Mouse (Mus musculus) intestine, embryonic 15.5 days (tissue): ENCODE results near the gene Btn1a1. TPM values are rescaled to one million over a fixed set of nuclear protein-coding genes. Genes with fewer than 3 reads are reported as not detected.

Source experiments
- ATAC-seq: fragments of 200-750 bp; cut with Nextera tagmentation; 2 replicates; pipeline ENCODE4 v1.8.0; 2017; ENCODE audit warnings: moderate TSS enrichment, moderate library complexity
- H3K27ac ChIP-seq: fragments of 300-500 bp; sonication (generic); 2 replicates; pipeline ENCODE4 v1.5.1; 2015; ENCODE audit warnings: mild to moderate bottlenecking, inconsistent platforms
- H3K27me3 ChIP-seq: fragments of 300-500 bp; sonication (generic); replicated peaks from 2 replicates; pipeline ENCODE4 v1.6.1; 2015; ENCODE audit warnings: inconsistent platforms
- H3K36me3 ChIP-seq: fragments of 300-500 bp; sonication (generic); 2 replicates; pipeline ENCODE4 v1.6.1; 2015; ENCODE audit warnings: inconsistent platforms
- H3K4me1 ChIP-seq: fragments of 300-500 bp; sonication (generic); replicated peaks from 2 replicates; pipeline ENCODE4 v1.6.1; 2015; ENCODE audit warnings: inconsistent platforms
- H3K4me2 ChIP-seq: fragments of 300-500 bp; sonication (generic); replicated peaks from 2 replicates; pipeline ENCODE4 v1.6.1; 2015; ENCODE audit warnings: mild to moderate bottlenecking, inconsistent platforms
- H3K4me3 ChIP-seq: fragments of 300-500 bp; sonication (generic); replicated peaks from 2 replicates; pipeline ENCODE4 v1.5.1; 2015; ENCODE audit warnings: inconsistent platforms
- H3K9ac ChIP-seq: fragments of 300-500 bp; sonication (generic); 2 replicates; pipeline ENCODE4 v1.6.1; 2015; ENCODE audit warnings: inconsistent platforms
- H3K9me3 ChIP-seq: fragments of 300-500 bp; sonication (generic); 2 replicates; pipeline ENCODE4 v1.6.1; 2016; ENCODE audit warnings: inconsistent platforms
- WGBS: fragments of 180-500 bp; shearing (Covaris S2); methylation state at CpG from one replicate; pipeline ENCODE4 v1.1.7; 2015; 5-methylcytosine and 5-hydroxymethylcytosine counted together
- polyA plus RNA-seq: library from polyadenylated mRNA; unstranded; fragments of >200 nt; fragmentation: Nextera tagmentation; extraction: Ambion mirVana; gene quantifications from 2 replicates; pipeline ENCODE4 v1.2.1, GENCODE M21; 2015

Btn1a1 gene
- polyA plus RNA-seq, 1 experiment from 2014 or later: 0.08 TPM

DNA sequence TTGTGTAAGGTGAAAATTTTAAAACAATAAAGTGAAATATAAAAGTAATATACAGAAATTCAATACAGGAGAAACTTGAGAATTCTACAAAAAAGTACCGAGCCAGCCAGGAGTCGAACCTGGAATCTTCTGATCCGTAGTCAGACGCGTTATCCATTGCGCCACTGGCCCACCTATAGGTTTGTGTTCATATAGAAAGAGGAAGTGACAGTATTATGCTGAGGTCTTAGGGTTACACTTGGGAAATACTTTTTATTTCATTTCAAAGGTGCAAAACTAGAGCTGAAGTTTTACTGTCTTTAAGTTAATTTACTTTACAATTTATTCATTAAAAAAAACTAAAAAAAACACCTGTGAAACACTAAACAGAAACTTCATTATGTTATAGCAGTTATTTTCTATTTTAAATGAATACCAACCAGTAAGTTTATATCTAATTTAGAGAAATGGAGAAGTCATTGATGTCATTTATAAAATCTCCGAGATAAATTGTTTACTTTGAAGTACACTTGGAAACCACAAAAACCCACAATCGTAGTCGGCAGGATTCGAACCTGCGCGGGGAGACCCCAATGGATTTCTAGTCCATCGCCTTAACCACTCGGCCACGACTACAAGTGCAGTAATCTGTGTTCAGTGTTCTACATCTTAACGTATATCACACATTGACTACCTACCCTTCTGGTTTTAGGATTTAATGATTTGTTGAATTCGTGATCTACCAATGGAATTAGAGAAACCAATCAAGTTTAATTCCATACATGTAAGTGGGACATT is 34.9 kb upstream of the Btn1a1 start:
- 0 out of 2 replicates have a peak overlapping the region, but pooled peaks have one; percentile 18 for H3K4me2 ChIP-seq
- no peak overlapping the region for H3K4me3 ChIP-seq
- H3K4me1 ChIP-seq: no peaks in the 10 kb centered on the region
- H3K27ac ChIP-seq: no peak overlapping the region
- ATAC-seq: peak; percentile 87
- WGBS: 6% methylated on average over 17 of the region's 17 CpGs
- H3K9ac ChIP-seq: no peak overlapping the region
- no peaks in the 10 kb centered on the region for H3K36me3 ChIP-seq
- no peaks in the 10 kb centered on the region for H3K27me3 ChIP-seq
- H3K9me3 ChIP-seq: no peaks in the 10 kb centered on the region

DNA sequence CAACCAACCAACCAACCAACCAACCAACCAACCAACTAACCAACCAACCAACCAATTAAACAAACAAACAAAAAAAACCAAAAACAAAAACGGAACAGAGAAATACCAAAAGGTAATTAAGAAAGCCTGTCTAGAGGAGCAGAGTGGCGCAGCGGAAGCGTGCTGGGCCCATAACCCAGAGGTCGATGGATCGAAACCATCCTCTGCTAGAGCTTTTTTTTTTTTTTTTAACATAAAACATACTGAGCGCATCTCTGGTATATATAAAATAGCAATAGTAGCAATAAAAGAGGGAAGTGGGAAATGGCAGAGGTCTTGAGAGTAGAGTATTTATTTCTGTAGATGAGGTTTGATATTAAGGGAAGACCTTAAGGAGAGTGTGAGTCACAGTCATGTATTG is 34.2 kb upstream of the Btn1a1 start:
- H3K4me1 ChIP-seq: no peaks in the 10 kb centered on the region
- H3K4me3 ChIP-seq: no peak overlapping the region
- H3K27me3 ChIP-seq: no peaks in the 10 kb centered on the region
- H3K27ac ChIP-seq: no peak overlapping the region
- H3K4me2 ChIP-seq: no peak overlapping the region
- no peaks in the 10 kb centered on the region for H3K36me3 ChIP-seq
- H3K9me3 ChIP-seq: no peaks in the 10 kb centered on the region
- ATAC-seq: peak; percentile 57; the same call in 1 of the 2 replicates
- 30% methylated on average over 7 of the region's 7 CpGs for WGBS
- no peak overlapping the region for H3K9ac ChIP-seq

DNA sequence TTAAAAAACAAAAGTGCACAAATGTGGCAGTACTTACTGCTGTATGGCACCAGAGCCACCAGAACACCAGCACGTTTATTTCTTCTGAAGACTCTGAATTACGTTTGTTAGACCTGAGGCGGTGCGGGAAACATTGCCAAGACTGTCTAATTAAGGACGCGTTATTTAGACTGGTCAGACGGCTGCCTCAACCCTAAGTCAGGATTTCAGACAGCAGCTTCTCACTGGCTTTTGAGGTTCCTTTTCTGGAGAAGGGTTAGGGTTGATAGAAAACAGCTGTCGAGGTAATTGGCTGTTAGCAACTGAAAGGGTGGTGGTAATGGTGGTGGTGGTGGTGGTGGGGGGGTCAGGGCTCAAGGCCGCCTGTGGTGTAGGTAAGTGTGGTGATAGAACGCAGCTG is 33.0 kb upstream of the Btn1a1 start:
- H3K9me3 ChIP-seq: no peaks in the 10 kb centered on the region
- H3K27me3 ChIP-seq: no peaks in the 10 kb centered on the region
- ATAC-seq: no peak
- H3K4me2 ChIP-seq: peak overlapping the region; percentile 49
- 8% methylated on average over 10 of the region's 10 CpGs for WGBS
- no peak overlapping the region for H3K27ac ChIP-seq
- no peak overlapping the region for H3K9ac ChIP-seq
- H3K36me3 ChIP-seq: no peaks in the 10 kb centered on the region
- peak overlapping the region; percentile 14 for H3K4me3 ChIP-seq
- no peaks in the 10 kb centered on the region for H3K4me1 ChIP-seq

DNA sequence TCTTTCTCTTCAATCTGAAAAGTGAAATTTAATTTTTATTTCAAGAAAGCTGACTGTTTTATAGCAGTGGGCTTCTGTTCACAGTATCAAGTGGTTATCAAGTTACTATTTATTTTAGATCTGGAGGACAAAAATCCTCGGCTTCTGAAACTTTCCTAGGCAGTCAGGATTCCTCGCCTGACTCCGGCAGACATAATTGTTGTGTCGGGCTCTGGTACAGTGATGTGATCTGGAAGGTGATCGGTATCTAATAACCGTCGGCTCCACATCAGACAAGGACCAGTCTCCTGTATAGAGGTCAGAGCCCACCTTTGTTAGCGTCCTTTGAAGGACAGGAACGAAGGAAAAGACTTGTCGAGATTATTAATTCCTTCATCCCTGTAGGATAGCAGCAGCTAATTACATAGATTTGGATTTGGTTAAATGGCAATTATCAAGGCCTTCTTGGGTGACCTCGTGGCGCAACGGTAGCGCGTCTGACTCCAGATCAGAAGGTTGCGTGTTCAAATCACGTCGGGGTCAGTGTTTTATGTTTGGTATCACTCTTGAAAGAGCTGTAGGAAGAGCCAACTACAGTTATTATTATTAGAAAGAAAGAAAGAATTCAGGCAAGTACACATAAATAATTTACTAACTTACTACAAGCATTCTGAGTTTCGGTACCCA is 32.1 kb upstream of the Btn1a1 start:
- H3K9me3 ChIP-seq: no peaks in the 10 kb centered on the region
- peak; percentile 57 for ATAC-seq
- peak overlapping the region; percentile 49 for H3K4me2 ChIP-seq
- H3K27ac ChIP-seq: no peak overlapping the region
- WGBS: 9% methylated on average over 19 of the region's 19 CpGs
- H3K36me3 ChIP-seq: no peaks in the 10 kb centered on the region
- no peaks in the 10 kb centered on the region for H3K4me1 ChIP-seq
- no peaks in the 10 kb centered on the region for H3K27me3 ChIP-seq
- 0 out of 2 replicates have a peak overlapping the region, but pooled peaks have one; percentile 12 for H3K4me3 ChIP-seq
- no peak overlapping the region for H3K9ac ChIP-seq

DNA sequence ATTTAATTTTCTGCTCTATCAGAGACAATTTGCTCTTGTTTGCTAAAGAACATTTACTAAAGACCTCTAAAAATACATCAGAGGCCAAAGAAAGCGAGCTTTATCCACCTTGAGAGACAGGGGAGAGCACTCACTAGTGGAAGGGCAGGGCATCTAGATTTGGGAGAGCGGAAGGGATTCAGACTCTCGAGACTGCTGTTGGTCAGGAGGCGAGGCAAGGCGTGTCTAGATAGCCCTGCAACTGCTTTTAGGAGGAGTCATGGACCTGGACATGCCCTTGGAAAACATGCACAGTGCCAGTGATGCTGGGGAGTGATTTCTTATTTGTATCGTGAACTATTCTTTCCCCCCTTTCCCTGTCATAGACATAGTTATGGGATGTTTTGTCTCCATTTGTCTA is 29.8 kb upstream of the Btn1a1 start:
- WGBS: 80% methylated on average over 6 of the region's 6 CpGs

DNA sequence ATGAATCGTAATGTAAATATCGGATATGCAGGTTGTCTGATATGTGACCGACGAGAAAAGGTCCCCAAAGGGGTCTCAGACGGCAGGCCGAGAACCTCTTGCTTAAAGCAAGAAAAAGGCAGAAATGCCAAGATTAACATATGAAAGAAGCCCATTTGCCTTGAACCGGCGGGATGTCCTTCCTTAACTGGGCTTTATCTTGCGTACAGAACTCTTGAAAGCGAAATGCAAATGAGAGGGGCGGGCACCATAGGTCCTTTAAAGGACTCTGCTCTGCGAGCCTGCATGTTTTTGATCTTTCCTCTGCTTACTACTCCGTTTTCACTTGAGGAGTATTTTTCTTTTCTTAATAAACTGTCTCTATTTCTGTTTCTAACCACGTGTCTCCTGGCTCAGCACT is 26.3 kb upstream of the Btn1a1 start:
- Histone ChIP-seq H3K4me2 (peak overlapping the region; percentile 56), H3K36me3 (no peaks in the 10 kb centered on the region), H3K27ac (no peak overlapping the region), H3K4me3 (peak overlapping the region; percentile 26), H3K4me1 (no peaks in the 10 kb centered on the region), H3K27me3 (no peaks in the 10 kb centered on the region), H3K9me3 (no peaks in the 10 kb centered on the region), H3K9ac (no peak overlapping the region)
- ATAC-seq: no peak
- WGBS: 14% methylated on average over 14 of the region's 14 CpGs

More for the DNA sequence above, 29.8 kb upstream of the Btn1a1 start:
- Histone ChIP-seq H3K9ac (no peak overlapping the region), H3K27ac (no peak overlapping the region), H3K27me3 (no peaks in the 10 kb centered on the region), H3K9me3 (no peaks in the 10 kb centered on the region), H3K36me3 (no peaks in the 10 kb centered on the region), H3K4me1 (no peaks in the 10 kb centered on the region), H3K4me3 (no peak overlapping the region), H3K4me2 (no peak overlapping the region)
- ATAC-seq: no peak

DNA sequence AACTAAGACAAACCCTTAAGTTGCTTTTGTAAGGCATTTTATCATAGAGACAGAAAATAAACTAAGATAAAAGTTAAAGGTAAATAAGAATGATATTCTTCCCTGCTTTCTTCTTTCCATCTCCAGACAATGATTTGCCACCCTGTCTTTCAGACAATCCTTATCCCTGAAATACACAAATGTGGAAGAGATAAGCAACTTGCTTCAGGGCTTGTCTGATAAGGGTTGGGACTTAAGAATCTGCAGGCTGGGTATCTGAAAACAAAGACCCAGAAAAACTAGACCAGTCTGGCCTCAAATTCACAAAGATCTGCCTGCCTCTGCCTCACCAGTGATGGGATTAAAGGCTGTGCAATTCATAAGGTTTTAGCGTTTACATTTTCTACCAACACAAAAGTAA is 25.6 kb upstream of the Btn1a1 start:
- no peaks in the 10 kb centered on the region for H3K9me3 ChIP-seq
- no peaks in the 10 kb centered on the region for H3K36me3 ChIP-seq
- H3K9ac ChIP-seq: no peak overlapping the region
- WGBS: 14% methylated on average over 1 of the region's 1 CpGs
- H3K4me3 ChIP-seq: no peak overlapping the region
- no peak overlapping the region for H3K27ac ChIP-seq
- no peaks in the 10 kb centered on the region for H3K27me3 ChIP-seq
- no peak overlapping the region for H3K4me2 ChIP-seq
- ATAC-seq: no peak
- no peaks in the 10 kb centered on the region for H3K4me1 ChIP-seq

DNA sequence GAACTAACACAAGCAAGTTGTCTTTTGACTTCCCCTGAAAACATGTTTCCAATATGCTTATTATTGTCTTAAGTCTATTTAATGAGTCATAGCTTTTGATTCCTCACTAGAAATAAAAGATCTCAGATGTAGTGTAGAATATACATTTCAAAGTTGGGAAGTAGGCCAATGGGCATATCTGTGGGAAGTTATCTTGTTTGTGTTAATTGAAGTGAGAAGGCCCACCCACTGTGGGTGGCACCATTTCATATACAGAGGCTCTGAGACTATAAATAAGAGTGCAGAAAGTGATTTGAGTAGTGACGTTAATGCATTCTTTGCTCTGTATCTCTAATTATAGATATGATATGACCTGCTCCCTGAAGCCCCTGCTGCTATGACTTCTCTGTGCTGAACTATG is 25.2 kb upstream of the Btn1a1 start:
- H3K36me3 ChIP-seq: no peaks in the 10 kb centered on the region
- no peak for ATAC-seq
- WGBS: 51% methylated on average over 1 of the region's 1 CpGs
- H3K9ac ChIP-seq: no peak overlapping the region
- no peaks in the 10 kb centered on the region for H3K4me1 ChIP-seq
- H3K4me2 ChIP-seq: no peak overlapping the region
- no peaks in the 10 kb centered on the region for H3K9me3 ChIP-seq
- H3K4me3 ChIP-seq: no peak overlapping the region
- H3K27ac ChIP-seq: no peak overlapping the region
- no peaks in the 10 kb centered on the region for H3K27me3 ChIP-seq

DNA sequence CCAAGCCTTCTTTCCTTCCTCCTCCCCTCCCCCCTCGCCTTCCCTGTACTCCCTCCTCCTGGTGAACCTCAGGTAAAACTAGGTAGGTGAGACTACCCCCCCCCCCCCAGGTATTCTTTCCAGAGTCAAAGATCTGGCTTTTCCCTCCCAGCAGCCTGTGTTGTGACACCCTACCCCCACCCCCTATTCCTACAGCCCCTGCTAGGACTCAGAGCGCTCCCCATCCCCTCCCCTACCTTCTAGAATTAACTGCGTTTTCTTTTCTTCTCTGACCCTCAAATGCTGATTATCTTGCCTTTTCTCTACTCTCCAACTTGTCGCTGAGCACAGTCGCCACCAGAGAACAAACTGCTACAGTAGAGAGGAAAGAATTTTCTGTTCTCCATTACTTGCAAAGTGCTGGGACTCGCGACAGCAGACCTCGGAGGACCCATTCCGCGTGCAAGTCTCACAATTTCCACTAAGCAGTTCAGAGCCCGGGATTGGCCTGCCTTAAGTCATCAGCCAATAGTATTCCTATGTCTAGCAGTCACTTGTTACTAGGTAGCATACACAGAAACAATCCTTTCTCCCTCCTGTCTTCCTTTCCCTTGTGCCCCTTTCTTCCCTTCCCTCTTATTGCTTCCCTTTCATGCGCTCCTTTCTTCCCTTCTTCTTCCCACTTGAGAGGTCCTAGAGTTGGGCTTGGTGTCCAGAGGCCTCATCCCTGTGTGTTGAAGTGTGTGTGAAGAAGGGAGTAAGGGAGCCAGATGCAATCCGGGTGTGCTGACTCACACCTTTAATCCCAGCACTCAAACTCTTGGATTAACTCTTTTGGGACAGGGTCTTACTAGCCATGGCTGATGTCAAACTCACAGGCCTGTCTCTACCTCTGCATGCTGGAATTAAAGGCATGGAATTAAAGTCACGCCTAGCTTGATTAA is 23.0 kb upstream of the Btn1a1 start, which contains the start of gene Btn2a2:
Btn2a2 (minus strand) TSS at position 458 of the 923 bp plus-strand sequence.
- H3K36me3 ChIP-seq: no peaks in the 10 kb centered on the region
- no peaks in the 10 kb centered on the region for H3K4me1 ChIP-seq
- 10% methylated on average over 14 of the region's 14 CpGs for WGBS
- no peaks in the 10 kb centered on the region for H3K9me3 ChIP-seq
- peak within 1 kb of the TSS; percentile 73 for H3K4me2 ChIP-seq
- peak within 1 kb of the TSS; percentile 36 for H3K4me3 ChIP-seq
- peak; percentile 98 for ATAC-seq
- no peaks in the 10 kb centered on the region for H3K27me3 ChIP-seq
- peak within 1 kb of the TSS; percentile 18; the same call in 1 of the 2 replicates for H3K9ac ChIP-seq
- no peak within 1 kb of the TSS for H3K27ac ChIP-seq

DNA sequence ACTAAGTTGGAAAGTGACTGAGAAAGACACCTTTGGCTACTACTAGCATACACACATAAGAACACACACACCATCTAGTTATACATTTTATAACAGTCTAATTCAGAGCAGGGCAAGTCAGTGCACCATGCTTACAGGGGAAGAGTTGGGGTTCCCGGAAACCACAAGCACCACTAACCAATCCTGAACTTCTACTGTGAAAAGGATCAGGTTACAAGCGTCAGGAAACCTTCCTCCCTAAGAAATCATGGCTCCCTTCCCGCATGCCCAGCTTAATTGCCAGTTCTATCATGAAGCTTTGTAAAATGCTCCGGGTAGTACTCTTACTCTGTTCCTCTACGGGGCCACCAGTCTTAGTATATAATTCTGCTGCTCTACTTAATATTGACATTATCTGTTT is 19.6 kb upstream of the Btn1a1 start:
- no peak overlapping the region for H3K9ac ChIP-seq
- H3K4me2 ChIP-seq: no peak overlapping the region
- no peaks in the 10 kb centered on the region for H3K36me3 ChIP-seq
- no peaks in the 10 kb centered on the region for H3K9me3 ChIP-seq
- H3K4me1 ChIP-seq: no peaks in the 10 kb centered on the region
- no peak overlapping the region for H3K4me3 ChIP-seq
- H3K27me3 ChIP-seq: no peaks in the 10 kb centered on the region
- 40% methylated on average over 5 of the region's 5 CpGs for WGBS
- ATAC-seq: no peak
- H3K27ac ChIP-seq: no peak overlapping the region

DNA sequence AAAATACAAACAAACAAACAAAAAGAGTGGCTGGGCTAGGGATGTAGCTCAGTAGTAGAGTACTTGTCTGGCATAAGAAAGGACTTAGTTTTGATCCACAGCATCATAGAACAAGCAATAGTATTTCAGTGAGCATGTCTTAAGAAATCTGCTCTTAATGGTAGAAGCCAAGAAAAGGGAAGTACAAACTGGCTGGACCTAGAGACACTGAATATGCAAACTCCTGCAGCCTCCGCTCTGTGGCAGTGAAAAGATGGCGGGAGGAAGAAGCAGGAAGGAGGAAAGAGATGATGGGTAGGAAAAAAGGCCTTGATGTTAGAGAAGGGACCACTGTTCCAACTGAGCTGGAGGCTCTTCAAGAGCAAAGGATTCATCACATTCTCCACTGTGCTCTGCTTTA is 17.5 kb upstream of the Btn1a1 start:
- ATAC-seq: no peak
- no peaks in the 10 kb centered on the region for H3K27me3 ChIP-seq
- H3K4me1 ChIP-seq: no peaks in the 10 kb centered on the region
- H3K4me3 ChIP-seq: no peak overlapping the region
- H3K27ac ChIP-seq: no peak overlapping the region
- H3K9ac ChIP-seq: no peak overlapping the region
- no peaks in the 10 kb centered on the region for H3K9me3 ChIP-seq
- H3K4me2 ChIP-seq: no peak overlapping the region
- H3K36me3 ChIP-seq: no peaks in the 10 kb centered on the region
- WGBS: 90% methylated on average over 2 of the region's 2 CpGs

DNA sequence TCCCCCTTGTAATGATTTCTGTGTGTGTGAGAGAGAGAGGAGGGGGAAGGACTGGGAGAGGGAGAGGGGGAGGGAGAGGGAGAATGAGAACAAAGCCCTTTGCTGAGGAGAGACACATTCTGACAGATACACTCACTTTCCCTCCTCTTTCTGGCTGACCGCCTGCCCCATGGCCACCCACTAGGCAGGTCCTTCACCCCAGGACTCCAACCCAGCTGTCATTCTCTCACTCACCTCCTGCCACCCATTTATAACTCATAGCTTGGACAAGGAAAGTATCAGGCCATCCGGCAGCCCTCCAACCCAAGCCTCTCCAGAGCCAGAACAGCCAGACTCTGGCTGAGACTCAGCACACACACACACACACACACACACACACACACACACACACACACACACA is 10.0 kb upstream of the Btn1a1 start:
- WGBS: 40% methylated on average over 1 of the region's 2 CpGs
- Histone ChIP-seq H3K36me3 (no peaks in the 10 kb centered on the region), H3K4me2 (no peak overlapping the region), H3K4me3 (no peak overlapping the region), H3K27ac (no peak overlapping the region), H3K27me3 (no peaks in the 10 kb centered on the region), H3K9me3 (no peaks in the 10 kb centered on the region), H3K9ac (no peak overlapping the region), H3K4me1 (no peaks in the 10 kb centered on the region)
- no peak for ATAC-seq
